Mouse (Mus musculus) midbrain, embryonic 12.5 days (tissue): ENCODE measurements around the gene Relt. TPM values are rescaled to one million over a fixed set of nuclear protein-coding genes. Genes with fewer than 3 reads are reported as not detected.

Source experiments
- ATAC-seq: fragments of 200-750 bp; cut with Nextera tagmentation; 2 replicates; pipeline ENCODE4 v1.8.0; 2017; ENCODE audit warnings: low read depth, moderate TSS enrichment, moderate library complexity; ENCODE audit not compliant: low FRiP score
- H3K27ac ChIP-seq: fragments of 300-500 bp; sonication (generic); replicated peaks from 2 replicates; pipeline ENCODE4 v1.5.1; 2016; ENCODE audit warnings: mild to moderate bottlenecking
- H3K27me3 ChIP-seq: fragments of 300-500 bp; sonication (generic); 2 replicates; pipeline ENCODE4 v1.6.1; 2016; ENCODE audit warnings: mild to moderate bottlenecking
- H3K36me3 ChIP-seq: fragments of 300-500 bp; sonication (generic); 2 replicates; pipeline ENCODE4 v1.6.1; 2016
- H3K4me1 ChIP-seq: fragments of 300-500 bp; sonication (generic); 2 replicates; pipeline ENCODE4 v1.6.1; 2016
- H3K4me2 ChIP-seq: fragments of 300-500 bp; sonication (generic); replicated peaks from 2 replicates; pipeline ENCODE4 v1.6.1; 2016; ENCODE audit warnings: mild to moderate bottlenecking, moderate library complexity
- H3K4me3 ChIP-seq: fragments of 300-500 bp; sonication (generic); 2 replicates; pipeline ENCODE4 v1.5.1; 2016; ENCODE audit warnings: mild to moderate bottlenecking
- H3K9ac ChIP-seq: fragments of 300-500 bp; sonication (generic); replicated peaks from 2 replicates; pipeline ENCODE4 v1.6.1; 2016; ENCODE audit warnings: mild to moderate bottlenecking, moderate library complexity
- H3K9me3 ChIP-seq: fragments of 300-500 bp; sonication (generic); 2 replicates; pipeline ENCODE4 v1.6.1; 2016; ENCODE audit warnings: mild to moderate bottlenecking
- WGBS: fragments of 180-500 bp; shearing (Covaris S2); methylation state at CpG from one replicate; pipeline ENCODE4 v1.1.7; 2016; 5-methylcytosine and 5-hydroxymethylcytosine counted together
- microRNA-seq: library from miRNA; unstranded; fragments of <30 nt; microRNA quantifications from one replicate; pipeline ENCODE4, GENCODE M21; 2017
- polyA plus RNA-seq: library from polyadenylated mRNA; unstranded; fragments of >200 nt; fragmentation: Nextera tagmentation; extraction: Ambion mirVana; gene quantifications from 2 replicates; pipeline ENCODE4 v1.2.1, GENCODE M21; 2016

The Relt gene
- polyA plus RNA-seq, 1 experiment from 2014 or later = 2.4 TPM

GRCm38 (mm10) chr7:100817442-100817760 is 45.8 kb downstream of the Relt start:
- no peaks in the 10 kb centered on the region for H3K9me3 ChIP-seq
- no peaks in the 10 kb centered on the region for H3K27me3 ChIP-seq
- ATAC-seq = no peak
- no peak overlapping the region for H3K4me2 ChIP-seq
- H3K4me3 ChIP-seq = no peak overlapping the region
- WGBS = 93% methylated on average over 2 of the region's 2 CpGs
- no peak overlapping the region for H3K9ac ChIP-seq
- H3K4me1 ChIP-seq = peaks cover 7% of the 10 kb centered on the region
- no peaks in the 10 kb centered on the region; the same call in 1 of the 2 replicates for H3K36me3 ChIP-seq
- H3K27ac ChIP-seq = no peak overlapping the region

- ATAC-seq = no peak
- no peaks in the 10 kb centered on the region; the same call in 1 of the 2 replicates for H3K36me3 ChIP-seq
- no peak overlapping the region for H3K9ac ChIP-seq
- H3K4me3 ChIP-seq = no peak overlapping the region
- WGBS = 74% methylated on average over 6 of the region's 6 CpGs
- H3K4me2 ChIP-seq = no peak overlapping the region
- H3K9me3 ChIP-seq = no peaks in the 10 kb centered on the region
- H3K27me3 ChIP-seq = no peaks in the 10 kb centered on the region
- no peak overlapping the region for H3K27ac ChIP-seq
- peaks cover 7% of the 10 kb centered on the region for H3K4me1 ChIP-seq
Measured at GRCm38 (mm10) chr7:100816759-100817441, 46.3 kb downstream of the Relt start.

GRCm38 (mm10) chr7:100815900-100816570 is 47.2 kb downstream of the Relt start:
- Histone ChIP-seq H3K4me2 (no peak overlapping the region), H3K9me3 (no peaks in the 10 kb centered on the region), H3K36me3 (no peaks in the 10 kb centered on the region; the same call in 1 of the 2 replicates), H3K27ac (no peak overlapping the region), H3K4me3 (no peak overlapping the region), H3K4me1 (peaks cover 7% of the 10 kb centered on the region), H3K9ac (no peak overlapping the region), H3K27me3 (no peaks in the 10 kb centered on the region)
- peak; percentile 54; the same call in 1 of the 2 replicates for ATAC-seq
- 41% methylated on average over 8 of the region's 8 CpGs for WGBS

GRCm38 (mm10) chr7:100812641-100813040 is 50.6 kb downstream of the Relt start:
- no peaks in the 10 kb centered on the region; the same call in 1 of the 2 replicates for H3K36me3 ChIP-seq
- peaks cover 7% of the 10 kb centered on the region for H3K4me1 ChIP-seq
- H3K27ac ChIP-seq = no peak overlapping the region
- WGBS = 85% methylated on average over 5 of the region's 5 CpGs
- ATAC-seq = no peak
- no peak overlapping the region for H3K4me3 ChIP-seq
- no peaks in the 10 kb centered on the region for H3K27me3 ChIP-seq
- no peak overlapping the region for H3K4me2 ChIP-seq
- no peak overlapping the region for H3K9ac ChIP-seq
- no peaks in the 10 kb centered on the region for H3K9me3 ChIP-seq

GRCm38 (mm10) chr7:100811912-100812311 is 51.3 kb downstream of the Relt start:
- ATAC-seq = no peak
- WGBS = 84% methylated on average over 5 of the region's 5 CpGs
- no peak overlapping the region for H3K27ac ChIP-seq
- no peak overlapping the region for H3K4me3 ChIP-seq
- no peaks in the 10 kb centered on the region; the same call in 1 of the 2 replicates for H3K36me3 ChIP-seq
- H3K27me3 ChIP-seq = no peaks in the 10 kb centered on the region
- no peak overlapping the region for H3K9ac ChIP-seq
- no peak overlapping the region for H3K4me2 ChIP-seq
- peaks cover 7% of the 10 kb centered on the region for H3K4me1 ChIP-seq
- no peaks in the 10 kb centered on the region for H3K9me3 ChIP-seq

GRCm38 (mm10) chr7:100805391-100805790 is 57.9 kb downstream of the Relt start:
- no peaks in the 10 kb centered on the region for H3K27me3 ChIP-seq
- H3K9me3 ChIP-seq = no peaks in the 10 kb centered on the region
- no peak for ATAC-seq
- no peaks in the 10 kb centered on the region for H3K36me3 ChIP-seq
- no peak overlapping the region for H3K4me3 ChIP-seq
- WGBS = 80% methylated on average over 2 of the region's 2 CpGs
- no peak overlapping the region for H3K27ac ChIP-seq
- no peak overlapping the region for H3K4me2 ChIP-seq
- no peak overlapping the region for H3K9ac ChIP-seq
- no peaks in the 10 kb centered on the region for H3K4me1 ChIP-seq

GRCm38 (mm10) chr7:100798810-100799209 is 64.4 kb downstream of the Relt start:
- H3K4me1 ChIP-seq = no peaks in the 10 kb centered on the region
- H3K4me3 ChIP-seq = no peak overlapping the region
- H3K27ac ChIP-seq = no peak overlapping the region
- H3K27me3 ChIP-seq = no peaks in the 10 kb centered on the region
- no peaks in the 10 kb centered on the region for H3K36me3 ChIP-seq
- H3K9ac ChIP-seq = no peak overlapping the region
- no peaks in the 10 kb centered on the region for H3K9me3 ChIP-seq
- no peak overlapping the region for H3K4me2 ChIP-seq
- WGBS = 77% methylated on average over 3 of the region's 3 CpGs
- no peak for ATAC-seq

Small RNA genes within 50 kb of the gene (microRNA-seq; reads per million reads assigned to microRNA genes)
- gene Mir3102 = 117 reads per million, percentile 54 among the genes with 10 or more reads in this experiment

Other genes with a start within 250 kb of the Relt start
- 3.8 and 4.7 TPM in 2 replicates for gene Plekhb1, start 201.0 kb downstream of the Relt start, polyA plus RNA-seq
- 52.6 and 59.0 TPM in 2 replicates for gene Fam168a, start 156.8 kb downstream of the Relt start, polyA plus RNA-seq
- 7.1 and 7.9 TPM in 2 replicates for gene Arhgef17, start 68.7 kb upstream of the Relt start, polyA plus RNA-seq
- 2.2 and 3.0 TPM in 2 replicates for gene P2ry6, start 111.2 kb upstream of the Relt start, polyA plus RNA-seq
- 0.32 TPM in 1 of 2 replicates, not detected in the other for gene P2ry2, start 149.4 kb upstream of the Relt start, polyA plus RNA-seq
- gene Fchsd2, start 229.4 kb upstream of the Relt start, polyA plus RNA-seq = 37.6 and 39.3 TPM in 2 replicates